Mouse (Mus musculus) c-Kit-positive CD71-negative TER-119-negative erythroid progenitor cells, embryonic 14.5 days (primary cell): ENCODE measurements at regions not wholly inside any gene's neighbourhood (a gene's known extent, or its start where the extent isn't known, plus 50 kb on each side); places are given as distances from the start of the nearest gene placed in this dataset.

Source experiments
- DNase-seq: peaks from one replicate; pipeline ENCODE4 v3.0.0-alpha.2; 2013; ENCODE audit warnings: low read depth

DNA sequence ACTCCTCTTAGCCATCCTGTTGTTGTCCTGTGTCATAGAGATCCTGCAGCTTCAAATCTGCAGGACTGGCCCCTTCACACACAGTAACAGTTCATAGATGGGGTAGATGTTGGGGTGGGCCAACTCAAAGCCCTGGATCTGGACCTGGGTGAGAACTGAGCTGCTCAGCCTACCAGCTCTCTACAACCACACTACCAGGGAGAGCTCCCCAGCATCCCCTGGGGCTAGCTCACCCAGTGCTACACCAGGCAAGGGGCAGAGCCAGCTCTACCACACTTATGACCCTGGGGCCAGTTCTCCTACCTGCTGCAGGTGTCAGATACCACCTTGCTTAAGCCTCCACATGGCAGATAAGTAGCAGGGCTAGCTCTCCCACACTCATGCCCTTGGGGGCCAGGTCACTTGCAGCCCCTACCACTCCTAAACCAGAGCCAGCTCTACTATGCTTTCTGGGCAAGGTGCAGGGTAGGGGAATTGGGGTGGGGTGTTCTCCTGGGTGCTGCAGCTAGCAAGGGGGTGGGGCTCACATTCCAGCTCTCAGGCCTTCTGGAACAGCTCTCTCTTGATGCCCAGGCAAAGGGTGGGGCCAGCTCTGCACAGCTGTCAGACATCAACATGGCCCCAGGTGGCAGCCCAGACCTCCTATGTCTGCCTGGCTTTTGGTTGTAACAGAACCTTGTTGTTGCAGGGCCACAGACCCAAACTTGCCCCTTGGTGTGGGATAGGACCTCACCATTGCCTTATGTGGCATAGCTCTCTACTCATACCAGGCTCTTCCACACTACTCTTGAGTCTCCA lies 62.4 kb upstream of the Tab2 start:
- DNase-seq, result no peak

DNA sequence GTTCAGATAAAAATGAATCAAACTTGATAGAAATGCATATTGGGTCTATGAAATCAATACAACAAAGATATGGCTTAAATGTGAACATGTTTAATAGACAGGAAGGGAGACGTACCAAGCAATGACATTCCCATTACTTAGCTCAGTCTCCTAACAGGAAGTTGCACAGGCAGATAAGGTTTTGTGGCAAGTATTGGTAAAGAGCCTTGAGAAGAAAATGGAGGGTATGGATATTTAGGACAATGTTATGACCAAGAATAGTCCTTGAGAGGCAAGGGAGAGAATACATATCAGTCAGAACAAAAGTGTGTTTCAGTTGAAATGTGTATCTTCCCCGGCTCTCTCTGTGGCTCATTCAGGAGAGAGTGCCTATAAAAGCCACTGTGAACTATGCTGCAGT lies 60.7 kb upstream of the Tab2 start:
- DNase-seq, result no peak

DNA sequence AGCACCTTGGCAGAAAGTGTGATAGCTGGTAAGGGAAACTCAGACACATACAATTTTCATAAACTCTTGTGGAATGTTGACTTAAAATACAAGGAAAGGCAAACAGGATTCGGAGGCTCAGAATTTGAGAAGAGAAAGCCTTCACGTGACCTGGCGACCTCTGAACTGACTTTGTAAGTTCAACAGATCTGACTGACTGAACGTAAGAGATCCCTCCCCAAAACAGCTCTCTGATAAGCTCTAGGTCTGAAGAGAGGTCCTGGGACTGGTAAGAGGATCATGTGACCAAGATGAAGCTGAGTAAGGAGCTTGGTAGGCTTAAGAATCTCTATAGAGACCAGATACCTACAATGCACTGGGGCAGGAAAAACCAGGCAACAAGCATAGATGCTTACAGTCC lies 55.7 kb upstream of the Tab2 start:
- DNase-seq, result no peak

DNA sequence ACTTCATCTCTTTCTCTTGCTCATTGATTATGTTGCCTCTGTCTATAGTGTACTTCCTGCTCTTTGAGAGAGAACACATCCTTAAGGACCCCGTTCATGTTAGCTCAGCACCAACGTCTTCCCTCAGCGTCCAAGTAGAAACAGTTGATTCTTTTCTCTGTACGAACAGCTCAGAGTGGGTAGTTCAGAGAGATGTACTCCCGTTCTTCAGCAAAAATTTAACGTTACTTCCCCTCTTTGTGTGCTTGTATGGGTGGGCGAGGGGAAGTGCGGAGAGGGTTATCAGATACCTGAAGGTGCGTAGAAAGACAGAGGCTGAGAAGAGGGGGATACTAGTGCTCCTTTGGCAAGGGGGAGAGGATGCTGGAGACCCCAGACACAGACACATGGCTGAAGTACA lies 55.1 kb upstream of the Tab2 start:
- no peak for DNase-seq

DNA sequence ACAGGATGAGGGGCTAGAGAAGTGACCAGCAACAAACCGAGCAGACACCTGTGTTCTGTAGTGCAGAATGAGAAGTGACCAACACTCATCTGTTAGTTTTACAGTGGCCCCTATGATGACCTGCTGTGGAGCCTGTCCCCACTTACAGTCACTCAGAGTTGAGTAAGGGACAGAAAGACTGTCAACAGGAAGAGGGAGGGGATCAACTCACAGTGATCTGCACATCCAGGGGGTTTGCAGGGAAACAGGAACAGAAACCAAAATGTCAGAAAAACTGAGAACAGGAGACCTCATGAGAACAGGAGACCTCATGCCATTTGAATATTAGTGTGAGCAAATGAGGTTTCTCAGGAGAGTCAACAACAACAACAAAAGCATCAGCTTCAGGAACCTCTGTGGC lies 53.8 kb upstream of the Tab2 start:
- DNase-seq, result no peak

DNA sequence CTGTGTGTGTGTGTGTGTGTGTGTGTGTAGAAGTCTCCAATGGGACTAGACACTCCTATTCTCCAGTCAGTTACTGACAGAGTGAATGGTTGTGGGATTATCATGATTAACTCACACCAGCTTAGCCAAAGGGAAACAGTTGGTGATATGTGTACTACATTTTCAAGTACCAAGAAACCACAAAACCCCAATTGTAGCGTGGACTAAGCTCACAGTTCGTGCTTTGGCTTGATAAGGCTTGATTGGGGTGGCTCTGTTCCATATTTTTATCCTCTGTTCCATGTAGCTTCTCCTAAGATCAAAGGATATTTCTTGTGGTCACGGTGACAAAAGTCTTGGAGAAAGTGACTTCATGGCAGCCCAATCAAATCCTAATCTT lies 51.9 kb upstream of the Tab2 start:
- DNase-seq, result no peak

DNA sequence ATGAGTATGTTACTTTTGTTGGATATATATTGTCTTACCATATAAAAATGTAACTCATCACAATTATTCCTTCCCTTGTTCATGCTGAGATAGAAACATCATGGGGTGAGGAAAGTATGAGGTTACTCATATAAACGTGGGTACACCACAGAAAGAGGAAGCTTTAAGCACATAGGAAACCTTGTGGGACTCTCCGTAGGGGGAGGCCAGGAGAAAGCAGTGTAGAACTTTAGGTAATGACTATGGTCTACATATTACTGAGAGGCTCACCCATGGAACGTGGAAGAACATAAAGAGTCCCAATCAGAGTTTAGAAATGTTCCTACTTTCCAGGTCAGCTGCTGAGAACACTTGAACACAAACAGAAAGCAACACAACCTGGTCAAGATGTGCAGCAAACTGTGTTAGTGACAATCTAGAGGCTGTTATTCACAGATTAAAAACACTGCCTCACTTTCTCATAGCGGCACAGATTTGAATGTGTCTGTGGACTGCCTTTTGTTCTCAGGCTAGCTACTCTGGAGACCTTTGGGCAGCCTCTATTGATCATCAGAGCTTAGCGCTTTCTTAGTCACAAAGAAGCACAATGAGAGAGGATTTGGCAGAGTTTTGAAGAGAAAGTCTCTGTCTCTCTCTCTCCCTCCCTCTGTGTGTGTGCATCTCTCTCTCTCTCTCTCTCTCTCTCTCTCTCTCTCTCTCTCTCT lies 51.4 kb upstream of the Tab2 start:
- DNase-seq, result no peak
